In genomic region chr17:43934056-43934455, GRCm38 (mm10) we compare ENCODE assay signal across 24 mouse cellular contexts.
DNase-seq lines count a peak whose midpoint lies in the region; ATAC-seq lines count a peak whose summit lies in the region.
"Had no signal": no experiment of that assay in that cellular context is flagged by ENCODE, and none has a peak within 500 bp of the region (broad histone marks: within the 10 kb centered on the region; RNA-seq: fewer than 3 reads in every experiment).

No protein-coding gene starts in this region.

- ATAC-seq in frontal cortex, adult (ENCODE audit: low TSS enrichment): peak; percentile 57; the same call in 1 of the 2 replicates
- ATAC-seq: activated CD4-positive, CD25-positive, alpha-beta regulatory T cell, adult 4 months; lung, postnatal 0 days had no signal

- intact Hi-C loops in left cerebral cortex, postnatal 14 days (cut with DNase I): no loop called here

- no peak for DNase-seq in frontal cortex, postnatal 36 days (ENCODE audit: low spot score in 2 of 2)
- DNase-seq in layer of hippocampus, adult 9-11 months: peak; percentile 9
- DNase-seq in layer of hippocampus, postnatal 25 days (ENCODE audit: extremely low spot score in 1 of 2, low spot score in 1 of 2): no peak
- DNase-seq in right cerebral cortex, postnatal 10 days (ENCODE audit: low spot score in 2 of 2): peak; percentile 29 to 36
- DNase-seq in right cerebral cortex, adult 18-20 months: no peak
- no peak for DNase-seq in left cerebral cortex, postnatal 14 days (ENCODE audit: low spot score in 2 of 2)
- DNase-seq: adrenal gland, adult 2 months; adrenal gland, postnatal 36 days; B cell, adult 2 months; cerebellum, adult 8-10 months; cerebellum, postnatal 25 days; heart, adult 2 months; heart, postnatal 4 days; kidney, adult 18-20 months; kidney, postnatal 36 days; liver, embryonic 13.5 days; lung, adult 18-20 months; lung, postnatal 4 days; retina, postnatal 1 day; spleen, adult 18-20 months; thymus, postnatal 14 days had no signal

Comparison
In these comparisons a context has a peak if more than half of its experiments do, and no peak if none do; other contexts are left out.
1. DNase-seq: peak in layer of hippocampus, adult 9-11 months (single experiment) and right cerebral cortex, postnatal 10 days (2 of 2); none in frontal cortex, postnatal 36 days (0 of 2), layer of hippocampus, postnatal 25 days (0 of 2), right cerebral cortex, adult 18-20 months (single experiment) and left cerebral cortex, postnatal 14 days (0 of 2).